Mouse (Mus musculus) left cerebral cortex, postnatal 36 days (tissue): ENCODE results near the gene Basp1. TPM values are rescaled to one million over a fixed set of nuclear protein-coding genes. Genes with fewer than 3 reads are reported as not detected.

ENCODE experiments used
- total RNA-seq, 2 experiments: library from RNA; stranded (reverse); gene quantifications; 2 replicates each; pipeline ENCODE4 v1.2.3; 2021

Gene Basp1
- total RNA-seq, 2 experiments from 2014 or later: 645 to 834 TPM

Other genes with a start within 250 kb of the Basp1 start
- 10 to 100 TPM; 41.7 to 47.6 TPM for gene Myo10, start 208.8 kb upstream of the Basp1 start, total RNA-seq